ENCODE assay signal across 20 mouse cellular contexts in the genomic region with DNA sequence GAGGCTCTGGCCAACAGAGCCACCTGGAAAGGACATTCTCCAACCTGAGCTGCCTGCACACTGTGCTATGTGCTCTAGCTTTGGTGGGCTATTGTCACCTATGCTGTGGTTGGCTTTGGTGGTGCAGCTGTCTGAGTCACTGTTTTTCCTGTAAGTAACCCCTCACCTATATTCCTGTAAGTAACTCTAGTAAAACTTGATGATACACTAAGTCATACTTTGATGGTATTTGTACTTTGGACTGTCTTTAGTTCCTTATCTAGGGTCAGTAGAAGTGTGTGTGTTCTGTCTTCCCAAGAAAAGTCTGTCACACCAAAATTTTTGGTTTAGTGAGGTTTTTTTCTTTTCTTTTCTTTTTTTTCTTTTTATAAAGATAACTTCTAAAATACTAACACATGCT.
"Had no signal": no experiment of that assay in that cellular context is flagged by ENCODE, and none has a peak within 500 bp of the region (broad histone marks: within the 10 kb centered on the region; RNA-seq: fewer than 3 reads in every experiment).

No protein-coding gene starts in this region.

- ATAC-seq: lung, postnatal 0 days; midbrain, embryonic 16.5 days had no signal

- H3K9me3 ChIP-seq: lung, embryonic 15.5 days; midbrain, embryonic 10.5 days; neural tube, embryonic 13.5 days; neural tube, embryonic 15.5 days had no signal

- H3K27ac ChIP-seq: lung, embryonic 15.5 days; macrophage; midbrain, embryonic 10.5 days; midbrain, embryonic 12.5 days; neural tube, embryonic 13.5 days; neural tube, embryonic 15.5 days had no signal

- H3K36me3 ChIP-seq: lung, embryonic 15.5 days; midbrain, embryonic 10.5 days; midbrain, embryonic 12.5 days; neural tube, embryonic 13.5 days; neural tube, embryonic 15.5 days had no signal

- H3K9ac ChIP-seq: lung, embryonic 15.5 days; midbrain, embryonic 12.5 days; neural tube, embryonic 13.5 days; neural tube, embryonic 15.5 days had no signal

- H3K4me2 ChIP-seq: lung, embryonic 15.5 days; midbrain, embryonic 12.5 days; neural tube, embryonic 13.5 days; neural tube, embryonic 15.5 days had no signal

- H3K27me3 ChIP-seq: lung, embryonic 15.5 days; midbrain, embryonic 12.5 days; neural tube, embryonic 13.5 days; neural tube, embryonic 15.5 days had no signal

- H3K4me3 ChIP-seq: lung, embryonic 15.5 days; midbrain, embryonic 10.5 days; midbrain, embryonic 12.5 days; myocyte; neural tube, embryonic 13.5 days; neural tube, embryonic 15.5 days had no signal

- DNase-seq: lung, adult 2 months; lung, postnatal 14 days; lung, postnatal 36 days; midbrain, embryonic 14.5 days; right cerebral cortex, adult 18-20 months; right cerebral cortex, postnatal 25 days; right cerebral cortex, postnatal 4 days; spleen, adult 18-20 months; thymus, adult 18-20 months; thymus, postnatal 14 days; thymus, postnatal 36 days had no signal
